Mouse (Mus musculus): ENCODE data around the gene Fanci. TPM values are rescaled to one million over a fixed set of nuclear protein-coding genes. Genes with fewer than 3 reads are reported as not detected.

The Fanci gene
- total and polyA plus RNA-seq, 3 experiments = 14.9 to 25.0 (median 20.0) TPM

DNA sequence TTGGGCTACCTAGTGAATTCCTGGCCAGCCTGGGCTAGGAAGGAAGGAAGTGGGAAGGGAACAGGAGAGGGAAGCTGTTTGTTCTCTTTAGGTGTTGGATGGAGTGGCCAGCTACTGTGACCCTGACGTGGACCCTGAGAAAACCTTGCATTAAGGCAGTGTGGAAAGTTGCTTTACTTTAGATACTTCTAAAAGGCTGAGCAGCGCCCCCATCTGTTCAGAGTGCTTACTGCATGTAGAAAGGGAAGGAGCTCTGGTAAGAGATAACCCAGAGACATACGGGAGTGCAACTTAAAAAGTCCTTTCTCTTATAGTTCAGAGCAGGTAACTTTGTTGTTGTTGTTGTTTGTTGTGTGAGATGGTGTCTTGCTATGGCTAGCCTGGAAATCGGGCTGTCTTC is 45.8 kb upstream of the Fanci start:
- TF ChIP-seq MYC (IDR thresholded peaks at IDR 0.05; ENCODE audit: low read depth, low read length) (no peak), PAX5 (IDR thresholded peaks at IDR 0.05; ENCODE audit: low read length) (no peak), UBTF (IDR thresholded peaks at IDR 0.05; ENCODE audit: low read depth, low read length) (no peak), SMC3 (IDR thresholded peaks at IDR 0.05; ENCODE audit: low read depth, low read length) (peak; percentile 58; the same call in 1 of the 2 replicates), CTCF (conservative IDR thresholded peaks at IDR 0.05 in 1 of 2, IDR thresholded peaks at IDR 0.05 in 1 of 2; ENCODE audit: low read depth in 2 of 2, low read length in 2 of 2) (peak; percentile 70 to 75), MAZ (IDR thresholded peaks at IDR 0.05; ENCODE audit: low read depth, low read length) (no peak), USF2 (conservative IDR thresholded peaks at IDR 0.05; ENCODE audit: low read depth, low read length) (no peak), ZC3H11A (IDR thresholded peaks at IDR 0.05; ENCODE audit: low read depth, low read length) (no peak), POLR2A (IDR thresholded peaks at IDR 0.05; ENCODE audit: low read depth, low read length) (no peak), RAD21 (IDR thresholded peaks at IDR 0.05; ENCODE audit: low read depth, low read length) (peak; percentile 53), SIN3A (IDR thresholded peaks at IDR 0.05; ENCODE audit: low read length) (no peak)
- dilution Hi-C loops (cut with MboI; ENCODE audit: extremely low pct_ligation_motif_present, extremely low pct_unique_long_range_greater_than_20kb, low sequenced_read_pairs) = no loop called here
- Histone ChIP-seq H3K36me3 (replicated peaks in 1 of 2; ENCODE audit: control insufficient read depth in 1 of 2, insufficient read depth in 1 of 2, low read length in 1 of 2) (peaks cover 19 to 66% of the 10 kb centered on the region in 2 experiments), H3K9me3 (replicated peaks; ENCODE audit: low read length) (no peaks in the 10 kb centered on the region), H3K9ac (ENCODE audit: insufficient read depth, low read depth) (no peak overlapping the region), H3K27me3 (replicated peaks) (no peaks in the 10 kb centered on the region), H3K4me3 (replicated peaks in 1 of 3; ENCODE audit: low read depth in 2 of 3, low read length in 2 of 3, poor library complexity in 1 of 3) (no peak overlapping the region), H3K79me2 (replicated peaks; ENCODE audit: control insufficient read depth, extremely low read depth, insufficient read depth, poor library complexity, severe bottlenecking) (no peaks in the 10 kb centered on the region), H3K4me1 (ENCODE audit: control insufficient read depth in 1 of 2, insufficient read depth in 2 of 2) (peaks cover 11 to 25% of the 10 kb centered on the region in 2 experiments), H3K4me2 (ENCODE audit: insufficient read depth, low read depth, poor library complexity, severe bottlenecking) (no peak overlapping the region), H3K27ac (ENCODE audit: insufficient read depth, low read depth) (no peak overlapping the region)
- peak; percentile 61 for DNase-seq (ENCODE audit: extremely low read depth)
- in situ Hi-C loops (cut with MboI; ENCODE audit: low pct_ligation_motif_present, low pct_unique_long_range_greater_than_20kb, low sequenced_read_pairs) = no loop called here

DNA sequence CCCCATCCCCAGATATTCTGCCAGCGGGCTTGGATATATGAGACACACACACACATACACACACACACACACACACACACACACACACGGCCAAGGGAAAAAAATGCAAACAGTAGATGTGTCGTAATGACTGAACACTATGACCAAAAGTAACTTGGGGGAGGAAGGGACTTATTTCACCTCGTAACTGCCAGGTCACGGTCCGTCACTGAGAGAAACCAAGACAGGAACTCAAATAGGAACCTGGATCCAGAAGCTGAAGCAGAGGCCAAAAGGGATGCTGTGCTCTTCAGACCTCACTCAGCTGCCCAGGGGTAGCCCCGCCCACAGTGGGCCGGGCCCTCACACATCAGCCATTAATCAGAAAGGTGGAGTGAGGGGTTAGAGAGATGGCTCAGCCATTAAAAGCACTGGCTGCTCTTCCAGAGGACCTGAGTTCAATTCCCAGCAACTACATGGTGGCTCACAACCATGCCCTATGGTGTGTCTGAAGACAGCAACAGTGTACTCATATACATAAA is 45.1 kb upstream of the Fanci start:
- Histone ChIP-seq H3K27ac (ENCODE audit: insufficient read depth, low read depth) (no peak overlapping the region), H3K4me2 (ENCODE audit: insufficient read depth, low read depth, poor library complexity, severe bottlenecking) (no peak overlapping the region), H3K9me3 (replicated peaks; ENCODE audit: low read length) (no peaks in the 10 kb centered on the region), H3K36me3 (replicated peaks in 1 of 2; ENCODE audit: control insufficient read depth in 1 of 2, insufficient read depth in 1 of 2, low read length in 1 of 2) (peaks cover 24 to 74% of the 10 kb centered on the region in 2 experiments), H3K4me1 (ENCODE audit: control insufficient read depth in 1 of 2, insufficient read depth in 2 of 2) (peaks cover 11 to 25% of the 10 kb centered on the region in 2 experiments), H3K9ac (ENCODE audit: insufficient read depth, low read depth) (no peak overlapping the region), H3K4me3 (replicated peaks in 1 of 3; ENCODE audit: low read depth in 2 of 3, low read length in 2 of 3, poor library complexity in 1 of 3) (no peak overlapping the region), H3K79me2 (replicated peaks; ENCODE audit: control insufficient read depth, extremely low read depth, insufficient read depth, poor library complexity, severe bottlenecking) (no peaks in the 10 kb centered on the region), H3K27me3 (replicated peaks) (no peaks in the 10 kb centered on the region)
- in situ Hi-C loops (cut with MboI; ENCODE audit: low pct_ligation_motif_present, low pct_unique_long_range_greater_than_20kb, low sequenced_read_pairs) (no loop called here), dilution Hi-C loops (cut with MboI; ENCODE audit: extremely low pct_ligation_motif_present, extremely low pct_unique_long_range_greater_than_20kb, low sequenced_read_pairs) (no loop called here)
- DNase-seq (ENCODE audit: extremely low read depth) = no peak
- TF ChIP-seq POLR2A (IDR thresholded peaks at IDR 0.05; ENCODE audit: low read depth, low read length) = no peak
- TF ChIP-seq IRF4 (IDR thresholded peaks at IDR 0.05; ENCODE audit: low read depth, low read length) = no peak
- TF ChIP-seq SIN3A (IDR thresholded peaks at IDR 0.05; ENCODE audit: low read length) = no peak
- no peak for TF ChIP-seq TCF12 (IDR thresholded peaks at IDR 0.05; ENCODE audit: low read depth, low read length)
- TF ChIP-seq CTCF (conservative IDR thresholded peaks at IDR 0.05 in 1 of 2, IDR thresholded peaks at IDR 0.05 in 1 of 2; ENCODE audit: low read depth in 2 of 2, low read length in 2 of 2) = no peak
- no peak for TF ChIP-seq RCOR1 (conservative IDR thresholded peaks at IDR 0.05; ENCODE audit: low read depth, low read length)
